Mouse (Mus musculus) lung, postnatal 0 days (tissue): ENCODE results near the gene Cdkn2a. TPM values are rescaled to one million over a fixed set of nuclear protein-coding genes. Genes with fewer than 3 reads are reported as not detected.

Experiments
- ATAC-seq: fragments of 200-750 bp; cut with Nextera tagmentation; 2 replicates; pipeline ENCODE4 v1.8.0; 2017; ENCODE audit warnings: moderate library complexity
- DNase-seq: peaks from one replicate; pipeline ENCODE4 v3.0.0-alpha.2; 2016; ENCODE audit warnings: low spot score
- H3K27ac ChIP-seq: fragments of 300-500 bp; sonication (generic); 2 replicates; pipeline ENCODE4 v1.5.1; 2014; ENCODE audit warnings: antibody characterized with exemption, mild to moderate bottlenecking, low read length, mixed read lengths
- H3K27me3 ChIP-seq: fragments of 300-500 bp; sonication (generic); replicated peaks from 2 replicates; pipeline ENCODE4 v1.6.1; 2014; ENCODE audit warnings: low read length, mixed read lengths; ENCODE audit not compliant: insufficient read depth
- H3K36me3 ChIP-seq: fragments of 300-500 bp; sonication (generic); 2 replicates; pipeline ENCODE4 v1.6.1; 2014; ENCODE audit warnings: low read length, mixed read lengths; ENCODE audit not compliant: insufficient read depth
- H3K4me1 ChIP-seq: fragments of 300-500 bp; sonication (generic); 2 replicates; pipeline ENCODE4 v1.6.1; 2014; ENCODE audit warnings: antibody characterized with exemption, low read depth, low read length, mixed read lengths; ENCODE audit not compliant: insufficient read depth
- H3K4me2 ChIP-seq: fragments of 300-500 bp; sonication (generic); replicated peaks from 2 replicates; pipeline ENCODE4 v1.6.1; 2014; ENCODE audit warnings: low read depth, mild to moderate bottlenecking, low read length, moderate library complexity, mixed read lengths
- H3K4me3 ChIP-seq: fragments of 300-500 bp; sonication (generic); 2 replicates; pipeline ENCODE4 v1.5.1; 2014; ENCODE audit warnings: low read depth, low read length
- H3K9ac ChIP-seq: fragments of 300-500 bp; sonication (generic); replicated peaks from 2 replicates; pipeline ENCODE4 v1.6.1; 2014; ENCODE audit warnings: low read depth, mild to moderate bottlenecking
- H3K9me3 ChIP-seq: fragments of 300-500 bp; sonication (generic); 2 replicates; pipeline ENCODE4 v1.6.1; 2016; ENCODE audit warnings: low read length, mixed read lengths
- CTCF ChIP-seq: IDR thresholded peaks from 2 replicates; pipeline ENCODE4 v1.5.1; 2016; ENCODE audit warnings: antibody characterized with exemption, mild to moderate bottlenecking
- EP300 ChIP-seq: IDR thresholded peaks from 2 replicates; pipeline ENCODE4 v1.6.1; 2016; ENCODE audit warnings: antibody characterized with exemption, mild to moderate bottlenecking, control low read depth
- WGBS: fragments of 180-500 bp; shearing (Covaris S2); extraction: QIAGEN DNeasy Blood & Tissue Kit; methylation state at CpG from one replicate; pipeline ENCODE4 v1.1.7; 2014; 5-methylcytosine and 5-hydroxymethylcytosine counted together
- polyA plus RNA-seq: library from polyadenylated mRNA; unstranded; fragments of >200 nt; fragmentation: Nextera tagmentation; extraction: Ambion mirVana; gene quantifications from 2 replicates; pipeline ENCODE4 v1.2.1, GENCODE M21; 2015

Gene Cdkn2a
- polyA plus RNA-seq, 1 experiment from 2014 or later = not detected

- Histone ChIP-seq H3K4me2 (peak overlapping the region; percentile 95), H3K36me3 (no peaks in the 10 kb centered on the region), H3K27me3 (peaks cover 60% of the 10 kb centered on the region), H3K9me3 (no peaks in the 10 kb centered on the region), H3K4me3 (peak overlapping the region; percentile 72), H3K9ac (no peak overlapping the region), H3K4me1 (no peaks in the 10 kb centered on the region), H3K27ac (no peak overlapping the region)
- ATAC-seq (no peak), DNase-seq (no peak)
- 6% methylated on average over 26 of the region's 26 CpGs for WGBS
- TF ChIP-seq CTCF (no peak), EP300 (no peak)
Observed at GRCm38 (mm10) chr4:89294091-89294485, 365 bp downstream of the Cdkn2a start.

- Histone ChIP-seq H3K9me3 (no peaks in the 10 kb centered on the region), H3K4me2 (no peak overlapping the region), H3K9ac (no peak overlapping the region), H3K4me3 (no peak overlapping the region), H3K27me3 (peaks cover 66% of the 10 kb centered on the region), H3K27ac (no peak overlapping the region), H3K4me1 (no peaks in the 10 kb centered on the region), H3K36me3 (no peaks in the 10 kb centered on the region)
- WGBS = 26% methylated on average over 7 of the region's 7 CpGs
- ATAC-seq (no peak), DNase-seq (no peak)
- TF ChIP-seq CTCF (no peak), EP300 (no peak)
Observed at GRCm38 (mm10) chr4:89293516-89293915, 937 bp downstream of the Cdkn2a start.

- H3K9ac ChIP-seq = no peak overlapping the region
- H3K9me3 ChIP-seq = no peaks in the 10 kb centered on the region
- no peak overlapping the region for H3K4me2 ChIP-seq
- peaks cover 64% of the 10 kb centered on the region for H3K27me3 ChIP-seq
- no peaks in the 10 kb centered on the region for H3K36me3 ChIP-seq
- ATAC-seq = no peak
- no peaks in the 10 kb centered on the region for H3K4me1 ChIP-seq
- DNase-seq = no peak
- H3K27ac ChIP-seq = no peak overlapping the region
- TF ChIP-seq EP300 (no peak), CTCF (no peak)
- no peak overlapping the region for H3K4me3 ChIP-seq
- 3% methylated on average over 4 of the region's 4 CpGs for WGBS
Observed at GRCm38 (mm10) chr4:89289028-89289427, 5.4 kb downstream of the Cdkn2a start.

- no peak overlapping the region for H3K4me2 ChIP-seq
- TF ChIP-seq EP300 (no peak), CTCF (no peak)
- no peak overlapping the region for H3K4me3 ChIP-seq
- H3K9me3 ChIP-seq = no peaks in the 10 kb centered on the region
- no peaks in the 10 kb centered on the region for H3K36me3 ChIP-seq
- no peak overlapping the region for H3K27ac ChIP-seq
- ATAC-seq (no peak), DNase-seq (no peak)
- WGBS = 4% methylated on average over 1 of the region's 1 CpGs
- H3K9ac ChIP-seq = no peak overlapping the region
- H3K4me1 ChIP-seq = 0 out of 2 replicates have a peak, but pooled peaks cover 3% of the 10 kb centered on the region
- peaks cover 62% of the 10 kb centered on the region for H3K27me3 ChIP-seq
Observed at GRCm38 (mm10) chr4:89286566-89286965, 7.9 kb downstream of the Cdkn2a start.

GRCm38 (mm10) chr4:89285688-89286087 lies 8.8 kb downstream of the Cdkn2a start:
- WGBS = 40% methylated on average over 7 of the region's 7 CpGs
- peaks cover 65% of the 10 kb centered on the region for H3K27me3 ChIP-seq
- no peak overlapping the region for H3K4me3 ChIP-seq
- H3K27ac ChIP-seq = no peak overlapping the region
- DNase-seq (no peak), ATAC-seq (no peak)
- no peaks in the 10 kb centered on the region for H3K9me3 ChIP-seq
- H3K36me3 ChIP-seq = no peaks in the 10 kb centered on the region
- 0 out of 2 replicates have a peak, but pooled peaks cover 3% of the 10 kb centered on the region for H3K4me1 ChIP-seq
- no peak overlapping the region for H3K4me2 ChIP-seq
- H3K9ac ChIP-seq = no peak overlapping the region
- TF ChIP-seq CTCF = no peak
- TF ChIP-seq EP300 = no peak

- Histone ChIP-seq H3K4me2 (no peak overlapping the region), H3K27ac (no peak overlapping the region), H3K9me3 (no peaks in the 10 kb centered on the region), H3K4me1 (0 out of 2 replicates have a peak, but pooled peaks cover 3% of the 10 kb centered on the region), H3K27me3 (peaks cover 67% of the 10 kb centered on the region), H3K36me3 (no peaks in the 10 kb centered on the region), H3K9ac (no peak overlapping the region), H3K4me3 (no peak overlapping the region)
- DNase-seq = no peak
- 2% methylated on average over 12 of the region's 12 CpGs for WGBS
- TF ChIP-seq CTCF = no peak
- no peak for TF ChIP-seq EP300
- no peak for ATAC-seq
Observed at GRCm38 (mm10) chr4:89282661-89283060, 11.8 kb downstream of the Cdkn2a start.

- ATAC-seq = peak; percentile 38
- under 1% methylated on average over 23 of the region's 25 CpGs for WGBS
- TF ChIP-seq CTCF (peak; percentile 53), EP300 (no peak)
- no peak overlapping the region for H3K27ac ChIP-seq
- H3K36me3 ChIP-seq = no peaks in the 10 kb centered on the region
- 0 out of 2 replicates have a peak, but pooled peaks cover 3% of the 10 kb centered on the region for H3K4me1 ChIP-seq
- H3K9me3 ChIP-seq = no peaks in the 10 kb centered on the region
- H3K9ac ChIP-seq = no peak overlapping the region
- peaks cover 68% of the 10 kb centered on the region for H3K27me3 ChIP-seq
- DNase-seq = peak; percentile 32
- H3K4me3 ChIP-seq = no peak overlapping the region
- H3K4me2 ChIP-seq = 0 out of 2 replicates have a peak overlapping the region, but pooled peaks have one; percentile 25
Observed at GRCm38 (mm10) chr4:89282036-89282566, 12.4 kb downstream of the Cdkn2a start.
